Mouse (Mus musculus): ENCODE measurements at regions not wholly inside any gene's neighbourhood (a gene's known extent, or its start where the extent isn't known, plus 50 kb on each side); places are given as distances from the start of the nearest gene placed in this dataset.

- no peak for TF ChIP-seq USF1 (IDR thresholded peaks at IDR 0.05; ENCODE audit: low read depth)
- TF ChIP-seq POLR2AphosphoS2 (IDR thresholded peaks at IDR 0.05; ENCODE audit: insufficient read length, low read depth): no peak
- TF ChIP-seq E2F4 (IDR thresholded peaks at IDR 0.05; ENCODE audit: insufficient read depth): no peak
- TF ChIP-seq TCF12 (IDR thresholded peaks at IDR 0.05; ENCODE audit: insufficient read depth, poor library complexity, severe bottlenecking): no peak
- TF ChIP-seq POLR2A (IDR thresholded peaks at IDR 0.05; ENCODE audit: insufficient read length, low read depth): no peak
- no peak for TF ChIP-seq REST (IDR thresholded peaks at IDR 0.05; ENCODE audit: insufficient read depth, insufficient read length)
- no peak for TF ChIP-seq MYOD1 (IDR thresholded peaks at IDR 0.05; ENCODE audit: control insufficient read depth in 1 of 3, insufficient read length in 2 of 3, low read depth in 2 of 3)
- no peak for TF ChIP-seq MYOG (IDR thresholded peaks at IDR 0.05; ENCODE audit: control insufficient read depth in 1 of 3, insufficient read depth in 1 of 3, insufficient read length in 2 of 3, low read depth in 2 of 3)
- no peak for TF ChIP-seq MAX (IDR thresholded peaks at IDR 0.05; ENCODE audit: low read depth)
- no peak for TF ChIP-seq CEBPB (IDR thresholded peaks at IDR 0.05; ENCODE audit: insufficient read depth, poor library complexity, severe bottlenecking)
- no peak for TF ChIP-seq TCF3 (IDR thresholded peaks at IDR 0.05; ENCODE audit: insufficient read length, low read depth)
- no peak for TF ChIP-seq SRF (IDR thresholded peaks at IDR 0.05; ENCODE audit: control insufficient read depth, insufficient read length, low read depth)
These were observed 200.5 kb downstream of the Hdgfl1 start for GRCm38 (mm10) chr13:26569422-26569821.

Data from myocyte (in vitro differentiated cells).